Mouse (Mus musculus): ENCODE measurements at regions not wholly inside any gene's neighbourhood (a gene's known extent, or its start where the extent isn't known, plus 50 kb on each side); places are given as distances from the start of the nearest gene placed in this dataset.
A peak's percentile ranks its signal among the peaks of the same experiment; 100 is the strongest.

- WGBS, result 62% methylated on average over 4 of the region's 4 CpGs
- Histone ChIP-seq H3K27me3 (ENCODE audit: control insufficient read depth, insufficient read depth, low read length) (no peaks in the 10 kb centered on the region), H3K4me1 (ENCODE audit: control insufficient read depth, insufficient read depth) (no peaks in the 10 kb centered on the region), H3K27ac (ENCODE audit: low read depth) (no peak overlapping the region), H3K9me3 (replicated peaks; ENCODE audit: control insufficient read depth, low read length) (no peaks in the 10 kb centered on the region), H3K9ac (replicated peaks; ENCODE audit: low read depth, low read length) (no peak overlapping the region), H3K36me3 (replicated peaks; ENCODE audit: control insufficient read depth, insufficient read depth, low read length) (no peaks in the 10 kb centered on the region), H3K4me3 (ENCODE audit: low read depth, low read length) (no peak overlapping the region), H3K4me2 (ENCODE audit: low read depth, low read length) (no peak overlapping the region)
- DNase-seq (ENCODE audit: low spot score) (no peak), ATAC-seq (ENCODE audit: insufficient read depth, low read depth) (no peak)
- TF ChIP-seq CTCF (IDR thresholded peaks at IDR 0.05; ENCODE audit: low read depth) (no peak), EP300 (IDR thresholded peaks at IDR 0.05; ENCODE audit: low read depth) (no peak)
These were observed 149.8 kb upstream of the C9orf72 start for GRCm38 (mm10) chr4:35375791-35376190.

- Histone ChIP-seq H3K4me3 (ENCODE audit: low read depth, low read length) (no peak overlapping the region), H3K9me3 (replicated peaks; ENCODE audit: control insufficient read depth, low read length) (no peaks in the 10 kb centered on the region), H3K4me1 (ENCODE audit: control insufficient read depth, insufficient read depth) (no peaks in the 10 kb centered on the region), H3K9ac (replicated peaks; ENCODE audit: low read depth, low read length) (no peak overlapping the region), H3K27ac (ENCODE audit: low read depth) (no peak overlapping the region), H3K36me3 (replicated peaks; ENCODE audit: control insufficient read depth, insufficient read depth, low read length) (no peaks in the 10 kb centered on the region), H3K27me3 (ENCODE audit: control insufficient read depth, insufficient read depth, low read length) (no peaks in the 10 kb centered on the region), H3K4me2 (ENCODE audit: low read depth, low read length) (no peak overlapping the region)
- 50% methylated on average over 9 of the region's 9 CpGs for WGBS
- TF ChIP-seq EP300 (IDR thresholded peaks at IDR 0.05; ENCODE audit: low read depth) (no peak), CTCF (IDR thresholded peaks at IDR 0.05; ENCODE audit: low read depth) (no peak)
- DNase-seq (ENCODE audit: low spot score), result no peak
- no peak for ATAC-seq (ENCODE audit: insufficient read depth, low read depth)
These were observed 147.4 kb upstream of the C9orf72 start for GRCm38 (mm10) chr4:35373213-35373860.

- Histone ChIP-seq H3K36me3 (replicated peaks; ENCODE audit: control insufficient read depth, insufficient read depth, low read length) (no peaks in the 10 kb centered on the region), H3K27ac (ENCODE audit: low read depth) (no peak overlapping the region), H3K4me3 (ENCODE audit: low read depth, low read length) (no peak overlapping the region), H3K4me2 (ENCODE audit: low read depth, low read length) (no peak overlapping the region), H3K4me1 (ENCODE audit: control insufficient read depth, insufficient read depth) (no peaks in the 10 kb centered on the region), H3K9me3 (replicated peaks; ENCODE audit: control insufficient read depth, low read length) (no peaks in the 10 kb centered on the region), H3K27me3 (ENCODE audit: control insufficient read depth, insufficient read depth, low read length) (no peaks in the 10 kb centered on the region), H3K9ac (replicated peaks; ENCODE audit: low read depth, low read length) (no peak overlapping the region)
- no peak for ATAC-seq (ENCODE audit: insufficient read depth, low read depth)
- DNase-seq (ENCODE audit: low spot score), result peak; percentile 64
- no peak for TF ChIP-seq EP300 (IDR thresholded peaks at IDR 0.05; ENCODE audit: low read depth)
- peak; percentile 96 for TF ChIP-seq CTCF (IDR thresholded peaks at IDR 0.05; ENCODE audit: low read depth)
- WGBS, result 25% methylated on average over 8 of the region's 8 CpGs
These were observed 146.7 kb upstream of the C9orf72 start for GRCm38 (mm10) chr4:35372528-35373212.

DNA sequence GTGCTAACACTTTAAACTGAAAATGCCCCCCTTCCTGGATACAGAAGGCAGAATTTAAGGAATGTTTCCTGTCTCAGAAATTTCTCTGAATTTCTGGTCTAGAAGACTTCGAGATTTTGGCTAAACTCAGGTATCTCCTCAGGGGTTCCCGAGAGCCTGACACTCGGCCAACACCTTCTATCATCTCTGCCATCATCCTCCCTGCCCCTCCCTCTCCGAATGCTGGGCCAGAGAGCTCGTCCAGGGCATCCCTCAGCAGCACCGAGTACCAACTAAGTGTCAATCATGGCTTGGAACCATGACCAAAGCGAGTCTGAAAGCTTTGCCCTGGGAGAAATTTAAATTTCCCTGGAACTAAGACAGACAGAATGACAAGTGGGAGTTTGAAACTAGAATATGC, 138.2 kb upstream of the C9orf72 start:
- no peak for DNase-seq (ENCODE audit: low spot score)
- no peak overlapping the region for H3K9ac ChIP-seq (replicated peaks; ENCODE audit: low read depth, low read length)
- H3K9me3 ChIP-seq (replicated peaks; ENCODE audit: control insufficient read depth, low read length), result no peaks in the 10 kb centered on the region
- H3K36me3 ChIP-seq (replicated peaks; ENCODE audit: control insufficient read depth, insufficient read depth, low read length), result no peaks in the 10 kb centered on the region
- no peak for ATAC-seq (ENCODE audit: insufficient read depth, low read depth)
- WGBS, result 62% methylated on average over 7 of the region's 7 CpGs
- H3K27me3 ChIP-seq (ENCODE audit: control insufficient read depth, insufficient read depth, low read length), result no peaks in the 10 kb centered on the region
- no peak for TF ChIP-seq CTCF (IDR thresholded peaks at IDR 0.05; ENCODE audit: low read depth)
- TF ChIP-seq EP300 (IDR thresholded peaks at IDR 0.05; ENCODE audit: low read depth), result no peak
- no peak overlapping the region for H3K27ac ChIP-seq (ENCODE audit: low read depth)
- no peak overlapping the region for H3K4me2 ChIP-seq (ENCODE audit: low read depth, low read length)
- H3K4me1 ChIP-seq (ENCODE audit: control insufficient read depth, insufficient read depth), result no peaks in the 10 kb centered on the region
- H3K4me3 ChIP-seq (ENCODE audit: low read depth, low read length), result no peak overlapping the region

GRCm38 (mm10) chr4:35362176-35362575, 136.2 kb upstream of the C9orf72 start:
- Histone ChIP-seq H3K4me1 (ENCODE audit: control insufficient read depth, insufficient read depth) (no peaks in the 10 kb centered on the region), H3K36me3 (replicated peaks; ENCODE audit: control insufficient read depth, insufficient read depth, low read length) (no peaks in the 10 kb centered on the region), H3K4me3 (ENCODE audit: low read depth, low read length) (no peak overlapping the region), H3K4me2 (ENCODE audit: low read depth, low read length) (no peak overlapping the region), H3K9me3 (replicated peaks; ENCODE audit: control insufficient read depth, low read length) (no peaks in the 10 kb centered on the region), H3K27me3 (ENCODE audit: control insufficient read depth, insufficient read depth, low read length) (no peaks in the 10 kb centered on the region), H3K27ac (ENCODE audit: low read depth) (no peak overlapping the region), H3K9ac (replicated peaks; ENCODE audit: low read depth, low read length) (no peak overlapping the region)
- TF ChIP-seq CTCF (IDR thresholded peaks at IDR 0.05; ENCODE audit: low read depth) (no peak), EP300 (IDR thresholded peaks at IDR 0.05; ENCODE audit: low read depth) (no peak)
- DNase-seq (ENCODE audit: low spot score) (no peak), ATAC-seq (ENCODE audit: insufficient read depth, low read depth) (no peak)
- WGBS, result 83% methylated on average over 3 of the region's 3 CpGs
